Mouse (Mus musculus) neural tube, embryonic 11.5 days (tissue): ENCODE results near the gene Cnr1. TPM values are rescaled to one million over a fixed set of nuclear protein-coding genes. Genes with fewer than 3 reads are reported as not detected.

Source experiments
- ATAC-seq: fragments of 200-750 bp; cut with Nextera tagmentation; 2 replicates; pipeline ENCODE4 v1.8.0; 2017; ENCODE audit warnings: moderate number of reproducible peaks, mild to moderate bottlenecking, moderate TSS enrichment, moderate library complexity; ENCODE audit not compliant: insufficient read depth, low FRiP score, low TSS enrichment
- DNase-seq: peaks from one replicate; pipeline ENCODE4 v3.0.0-alpha.2; 2015; ENCODE audit warnings: low spot score
- H3K27ac ChIP-seq: fragments of 300-500 bp; sonication (generic); 2 replicates; pipeline ENCODE4 v1.5.1; 2014; ENCODE audit warnings: low read depth, mild to moderate bottlenecking, low read length
- H3K27me3 ChIP-seq: fragments of 300-500 bp; sonication (generic); 2 replicates; pipeline ENCODE4 v1.6.1; 2014; ENCODE audit warnings: mild to moderate bottlenecking, low read length, mixed read lengths; ENCODE audit not compliant: control insufficient read depth, insufficient read depth
- H3K36me3 ChIP-seq: fragments of 300-500 bp; sonication (generic); 2 replicates; pipeline ENCODE4 v1.6.1; 2014; ENCODE audit warnings: mild to moderate bottlenecking, low read length, moderate library complexity, mixed read lengths; ENCODE audit not compliant: control insufficient read depth, insufficient read depth
- H3K4me1 ChIP-seq: fragments of 300-500 bp; sonication (generic); 2 replicates; pipeline ENCODE4 v1.6.1; 2014; ENCODE audit warnings: low read length, mixed read lengths; ENCODE audit not compliant: control insufficient read depth, insufficient read depth
- H3K4me2 ChIP-seq: fragments of 300-500 bp; sonication (generic); 2 replicates; pipeline ENCODE4 v1.6.1; 2014; ENCODE audit warnings: low read depth, mild to moderate bottlenecking, moderate library complexity
- H3K4me3 ChIP-seq: fragments of 300-500 bp; sonication (generic); 2 replicates; pipeline ENCODE4 v1.5.1; 2014; ENCODE audit warnings: low read depth, low read length
- H3K9ac ChIP-seq: fragments of 300-500 bp; sonication (generic); 2 replicates; pipeline ENCODE4 v1.6.1; 2014; ENCODE audit warnings: mild to moderate bottlenecking, low read length
- H3K9me3 ChIP-seq: fragments of 300-500 bp; sonication (generic); 2 replicates; pipeline ENCODE4 v1.6.1; 2016; ENCODE audit warnings: low read length; ENCODE audit not compliant: control insufficient read depth
- WGBS: fragments of 180-500 bp; shearing (Covaris S2); extraction: QIAGEN DNeasy Blood & Tissue Kit; methylation state at CpG from one replicate; pipeline ENCODE4 v1.1.7; 2014; 5-methylcytosine and 5-hydroxymethylcytosine counted together
- polyA plus RNA-seq: library from polyadenylated mRNA; unstranded; fragments of >200 nt; fragmentation: Nextera tagmentation; extraction: Ambion mirVana; gene quantifications from 2 replicates; pipeline ENCODE4 v1.2.1, GENCODE M21; 2014

Gene Cnr1
- polyA plus RNA-seq, 1 experiment from 2014 or later = 20.4 TPM

GRCm38 (mm10) chr4:33957398-33957797, 33.0 kb downstream of the Cnr1 start:
- no peaks in the 10 kb centered on the region for H3K9me3 ChIP-seq
- H3K4me2 ChIP-seq = no peak overlapping the region
- no peak overlapping the region for H3K9ac ChIP-seq
- no peaks in the 10 kb centered on the region for H3K4me1 ChIP-seq
- DNase-seq (no peak), ATAC-seq (no peak)
- H3K36me3 ChIP-seq = no peaks in the 10 kb centered on the region
- H3K4me3 ChIP-seq = no peak overlapping the region
- H3K27ac ChIP-seq = no peak overlapping the region
- no peaks in the 10 kb centered on the region for H3K27me3 ChIP-seq
- WGBS = 86% methylated on average over 3 of the region's 3 CpGs

GRCm38 (mm10) chr4:33958515-33958914, 34.1 kb downstream of the Cnr1 start:
- Histone ChIP-seq H3K9ac (no peak overlapping the region), H3K27me3 (no peaks in the 10 kb centered on the region), H3K4me1 (no peaks in the 10 kb centered on the region), H3K9me3 (no peaks in the 10 kb centered on the region), H3K4me3 (no peak overlapping the region), H3K4me2 (no peak overlapping the region), H3K36me3 (no peaks in the 10 kb centered on the region), H3K27ac (no peak overlapping the region)
- DNase-seq (no peak), ATAC-seq (no peak)
- 75% methylated on average over 3 of the region's 3 CpGs for WGBS

DNA sequence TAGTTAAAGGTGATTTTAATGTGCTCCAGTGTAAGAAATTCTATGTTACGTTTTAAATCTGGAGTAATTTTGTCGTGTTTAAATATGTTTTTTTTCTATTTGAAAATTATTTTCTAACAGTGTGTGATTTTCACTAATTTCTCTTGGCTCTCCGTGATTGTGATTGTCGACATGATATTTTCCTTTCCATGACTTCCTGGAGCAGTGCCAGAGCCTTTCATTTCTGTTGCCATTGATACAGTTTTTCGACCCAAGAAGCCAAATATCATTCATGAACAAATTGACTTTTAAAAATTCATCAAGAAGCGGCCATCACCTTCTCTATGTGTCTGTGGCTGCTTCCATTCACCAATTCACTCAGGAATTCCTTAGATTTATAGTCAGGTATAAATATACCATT, 35.4 kb downstream of the Cnr1 start:
- H3K27me3 ChIP-seq = no peaks in the 10 kb centered on the region
- H3K4me1 ChIP-seq = no peaks in the 10 kb centered on the region
- no peaks in the 10 kb centered on the region for H3K36me3 ChIP-seq
- DNase-seq = no peak
- no peak overlapping the region for H3K4me2 ChIP-seq
- no peak overlapping the region for H3K4me3 ChIP-seq
- ATAC-seq = no peak
- H3K27ac ChIP-seq = no peak overlapping the region
- H3K9ac ChIP-seq = no peak overlapping the region
- no peaks in the 10 kb centered on the region for H3K9me3 ChIP-seq
- WGBS = 90% methylated on average over 6 of the region's 6 CpGs

DNA sequence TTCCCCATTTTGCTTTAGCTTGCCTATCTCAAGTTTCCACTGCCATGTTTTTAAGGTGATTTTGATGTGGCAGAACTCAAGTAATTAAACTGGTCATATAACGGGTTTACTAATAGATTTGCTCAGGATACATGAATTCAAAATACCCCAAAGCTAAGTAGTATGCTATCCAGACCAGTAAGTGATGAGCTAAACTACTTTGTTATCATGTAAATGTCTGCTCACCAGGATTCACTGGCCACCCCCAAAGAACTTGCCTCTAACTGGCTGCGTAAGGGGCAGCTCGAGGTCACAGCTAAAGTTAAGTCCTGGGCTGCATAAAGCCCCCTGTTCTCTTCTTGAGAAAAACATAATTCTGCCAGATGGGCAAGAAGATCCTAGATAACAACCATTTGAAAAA, 46.3 kb downstream of the Cnr1 start:
- Histone ChIP-seq H3K4me2 (no peak overlapping the region), H3K36me3 (no peaks in the 10 kb centered on the region), H3K4me1 (no peaks in the 10 kb centered on the region), H3K27me3 (no peaks in the 10 kb centered on the region), H3K27ac (no peak overlapping the region), H3K9ac (no peak overlapping the region), H3K9me3 (no peaks in the 10 kb centered on the region), H3K4me3 (no peak overlapping the region)
- DNase-seq (no peak), ATAC-seq (no peak)
- 76% methylated on average over 3 of the region's 3 CpGs for WGBS

- Histone ChIP-seq H3K4me2 (no peak overlapping the region), H3K9me3 (no peaks in the 10 kb centered on the region), H3K27me3 (no peaks in the 10 kb centered on the region), H3K36me3 (no peaks in the 10 kb centered on the region), H3K4me1 (no peaks in the 10 kb centered on the region), H3K27ac (no peak overlapping the region), H3K9ac (no peak overlapping the region), H3K4me3 (no peak overlapping the region)
- ATAC-seq (no peak), DNase-seq (no peak)
- WGBS = 82% methylated on average over 5 of the region's 5 CpGs
Measured at GRCm38 (mm10) chr4:33988466-33989089, 64.2 kb downstream of the Cnr1 start.

GRCm38 (mm10) chr4:33992687-33993086, 68.3 kb downstream of the Cnr1 start:
- no peak for DNase-seq
- H3K27me3 ChIP-seq = no peaks in the 10 kb centered on the region
- H3K4me3 ChIP-seq = no peak overlapping the region
- ATAC-seq = no peak
- no peaks in the 10 kb centered on the region for H3K36me3 ChIP-seq
- H3K4me2 ChIP-seq = no peak overlapping the region
- no peak overlapping the region for H3K27ac ChIP-seq
- 54% methylated on average over 2 of the region's 3 CpGs for WGBS
- no peaks in the 10 kb centered on the region for H3K4me1 ChIP-seq
- H3K9me3 ChIP-seq = no peaks in the 10 kb centered on the region
- no peak overlapping the region for H3K9ac ChIP-seq

GRCm38 (mm10) chr4:33996382-33996781, 72.0 kb downstream of the Cnr1 start:
- H3K4me3 ChIP-seq = no peak overlapping the region
- ATAC-seq (no peak), DNase-seq (no peak)
- H3K36me3 ChIP-seq = no peaks in the 10 kb centered on the region
- H3K9ac ChIP-seq = no peak overlapping the region
- no peaks in the 10 kb centered on the region for H3K27me3 ChIP-seq
- H3K4me2 ChIP-seq = no peak overlapping the region
- H3K9me3 ChIP-seq = no peaks in the 10 kb centered on the region
- H3K4me1 ChIP-seq = no peaks in the 10 kb centered on the region
- H3K27ac ChIP-seq = no peak overlapping the region

Other genes starting within 250 kb of the Cnr1 start
- gene Spaca1, start 125.6 kb downstream of the Cnr1 start, polyA plus RNA-seq = 0.90 and 1.7 TPM in 2 replicates